Mouse (Mus musculus): ENCODE measurements around the gene Podxl2. TPM values are rescaled to one million over a fixed set of nuclear protein-coding genes. Genes with fewer than 3 reads are reported as not detected.
A peak's percentile ranks its signal among the peaks of the same experiment; 100 is the strongest.

The Podxl2 gene
- total RNA-seq, 2 experiments from 2014 or later, result 494 to 504 TPM

DNA sequence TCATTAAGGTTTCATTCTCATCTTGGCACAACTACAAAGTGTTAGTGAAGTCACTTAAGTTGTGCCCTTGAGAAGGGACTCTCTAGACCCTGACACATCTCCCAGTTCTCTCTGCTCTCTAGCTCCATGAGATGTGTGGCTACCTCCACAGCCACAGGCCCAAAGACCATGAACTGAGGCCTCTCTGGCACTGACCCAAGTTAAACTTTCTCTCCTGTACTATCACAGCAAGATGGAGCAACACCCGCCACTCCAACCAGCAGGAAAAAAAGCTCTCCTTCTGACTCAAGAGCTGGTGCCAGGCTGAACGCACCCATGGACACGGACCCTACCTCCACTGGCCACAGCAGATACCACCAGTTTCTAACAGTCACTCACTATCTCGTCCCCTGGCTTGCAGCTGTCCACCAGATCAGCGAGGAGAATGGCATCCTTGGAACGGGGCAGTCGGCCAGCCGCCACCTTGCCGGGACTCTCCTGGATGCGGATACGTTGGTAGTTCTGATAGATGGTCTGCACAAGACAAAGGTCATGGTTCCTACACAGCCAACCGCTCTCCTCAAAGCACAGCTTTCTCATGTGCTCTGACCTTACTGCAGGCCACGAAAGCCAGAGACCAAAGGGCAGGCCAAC lies 14.7 kb upstream of the Podxl2 start:
- no peak for DNase-seq
- intact Hi-C loops (cut with DNase I), result no loop called here

DNA sequence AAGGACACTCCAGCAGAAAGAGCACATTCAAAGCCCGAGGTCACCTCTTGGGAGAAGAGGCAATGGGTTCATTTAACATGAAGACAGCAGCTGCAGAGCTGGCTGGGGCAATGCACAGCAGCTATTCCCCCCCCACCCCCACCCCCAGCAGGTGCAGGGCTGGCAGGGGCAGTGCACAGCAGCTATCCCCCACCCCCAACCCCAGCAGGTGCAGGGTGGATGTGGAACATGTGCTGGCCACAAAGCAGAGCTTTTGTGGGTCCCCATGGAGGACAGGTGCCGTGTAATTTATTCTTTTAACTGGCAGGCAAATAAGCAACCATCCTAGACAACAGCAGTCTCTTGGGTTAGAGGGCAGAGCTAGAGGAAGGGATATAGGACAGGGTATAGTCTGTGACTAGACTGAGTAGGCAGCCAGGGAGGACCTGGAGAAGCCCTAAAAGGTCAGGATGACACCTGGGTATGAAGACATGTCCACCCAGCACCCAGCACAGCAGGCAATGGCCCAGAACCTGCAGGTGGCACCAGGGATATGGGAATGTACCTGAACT lies 11.6 kb upstream of the Podxl2 start:
- intact Hi-C loops (cut with DNase I), result no loop called here
- peak; percentile 66 for DNase-seq

DNA sequence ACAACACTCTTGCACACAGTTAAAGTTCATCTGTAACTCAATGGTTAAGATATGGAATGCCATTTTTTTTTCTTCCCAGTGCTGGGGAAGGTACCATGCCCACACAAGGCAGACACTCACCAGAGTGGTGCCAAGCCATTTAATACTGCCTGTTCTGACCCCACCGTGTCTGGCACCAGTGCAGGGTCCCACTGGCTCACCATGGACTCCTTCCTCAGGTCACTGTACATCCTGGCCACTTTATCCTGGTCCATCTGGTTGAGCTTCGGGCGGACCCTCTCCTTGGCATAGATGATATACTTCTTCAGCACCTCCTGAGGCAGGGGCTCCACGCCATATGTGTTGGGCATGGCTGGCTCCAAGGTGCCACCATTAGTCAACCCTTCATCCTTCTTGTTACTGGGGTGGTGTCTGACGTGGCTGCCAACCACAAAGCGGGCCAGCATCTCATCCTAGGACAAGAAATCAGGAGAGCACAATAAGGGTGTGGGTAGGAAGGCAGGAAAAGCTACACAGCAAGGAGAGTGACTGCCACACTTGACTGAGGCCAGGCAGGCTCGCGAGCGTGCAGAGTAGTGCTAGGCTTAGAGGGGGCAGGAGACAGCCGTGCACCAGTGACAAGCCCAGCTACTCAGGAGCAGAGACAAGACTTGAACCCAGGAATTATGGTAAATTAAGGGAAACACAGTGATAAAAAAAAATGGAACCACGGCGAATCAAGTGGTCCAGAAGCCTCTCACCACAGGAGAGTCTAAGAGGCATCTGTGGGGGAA lies 11.0 kb upstream of the Podxl2 start:
- intact Hi-C loops (cut with DNase I), result no loop called here
- DNase-seq, result no peak

DNA sequence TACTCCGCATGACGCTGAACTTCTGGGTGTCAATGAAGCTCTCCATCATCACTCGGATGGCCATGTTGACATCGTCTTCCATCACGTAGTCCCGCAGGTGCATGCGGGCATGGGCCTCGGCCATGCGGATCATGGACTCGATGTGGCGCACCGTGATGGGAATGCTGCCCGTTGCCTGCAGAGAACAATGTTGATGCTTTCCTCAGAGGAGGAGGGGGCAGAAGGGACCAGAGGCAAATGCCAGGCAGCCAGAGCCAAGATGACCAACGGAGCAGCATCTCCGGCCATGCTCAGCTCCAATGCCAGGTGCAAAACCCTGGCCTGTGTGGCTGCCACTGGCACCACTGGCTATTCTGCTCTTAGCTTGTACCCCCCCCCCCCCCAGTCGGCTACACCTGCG lies 9.8 kb upstream of the Podxl2 start:
- no peak for DNase-seq
- intact Hi-C loops (cut with DNase I), result no loop called here

DNA sequence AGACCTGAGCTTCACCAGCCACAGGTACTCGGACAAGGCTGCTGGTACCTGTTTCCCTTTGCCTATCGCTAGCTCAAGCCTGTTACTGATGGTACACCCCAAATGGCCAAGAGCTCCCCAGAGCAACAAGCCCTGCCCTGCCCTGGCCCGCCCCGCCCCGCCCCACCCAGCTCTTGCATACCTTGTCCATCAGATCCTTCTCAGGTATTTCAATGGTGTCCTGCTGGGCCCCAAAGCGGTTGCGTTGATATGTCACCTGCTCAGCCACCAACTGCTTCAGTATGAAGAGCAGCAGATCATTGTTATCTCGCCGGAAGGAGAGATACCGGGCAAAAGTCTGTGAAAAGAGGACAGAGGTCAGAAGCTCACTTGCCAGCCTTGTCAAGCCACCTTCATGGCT lies 9.4 kb upstream of the Podxl2 start:
- no peak for DNase-seq
- intact Hi-C loops (cut with DNase I), result no loop called here

DNA sequence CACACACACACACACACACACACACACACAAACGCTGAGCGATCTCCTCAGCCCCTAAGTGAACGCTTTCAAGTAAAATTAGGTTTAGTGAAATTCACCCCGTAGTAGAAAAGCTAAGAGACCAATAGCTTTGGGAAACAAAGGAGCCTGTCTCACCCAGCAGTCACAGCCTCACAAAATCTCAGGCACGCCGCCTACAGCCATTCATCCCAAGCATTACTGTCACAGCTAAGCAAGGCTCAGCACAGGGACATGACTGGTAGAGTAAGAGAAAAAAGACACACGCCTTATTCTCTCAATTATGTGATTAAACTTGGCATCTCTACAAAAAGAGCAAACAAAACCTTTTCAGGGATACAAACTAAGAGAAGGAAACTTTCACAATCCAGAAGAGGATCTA lies 6.5 kb upstream of the Podxl2 start:
- intact Hi-C loops (cut with DNase I), result no loop called here
- no peak for DNase-seq

DNA sequence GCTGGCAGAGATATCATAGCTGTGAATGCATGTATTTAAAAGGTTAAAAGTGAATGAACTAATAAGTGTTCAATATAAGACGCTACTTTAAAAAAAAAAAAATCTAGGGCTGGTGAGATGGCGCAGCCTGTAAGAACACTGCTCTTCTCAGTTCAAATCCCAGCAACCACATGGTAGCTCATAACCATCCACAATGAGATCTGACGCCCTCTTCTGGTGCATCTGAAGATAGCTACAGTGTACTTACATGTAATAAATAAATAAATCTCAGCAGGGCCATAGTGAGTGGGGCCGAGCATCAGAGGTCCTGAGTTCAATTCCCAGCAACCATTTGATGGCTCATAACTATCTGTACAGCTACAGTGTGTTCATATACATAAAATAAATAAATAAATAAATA lies 4.6 kb upstream of the Podxl2 start:
- intact Hi-C loops (cut with DNase I), result no loop called here
- DNase-seq, result no peak

DNA sequence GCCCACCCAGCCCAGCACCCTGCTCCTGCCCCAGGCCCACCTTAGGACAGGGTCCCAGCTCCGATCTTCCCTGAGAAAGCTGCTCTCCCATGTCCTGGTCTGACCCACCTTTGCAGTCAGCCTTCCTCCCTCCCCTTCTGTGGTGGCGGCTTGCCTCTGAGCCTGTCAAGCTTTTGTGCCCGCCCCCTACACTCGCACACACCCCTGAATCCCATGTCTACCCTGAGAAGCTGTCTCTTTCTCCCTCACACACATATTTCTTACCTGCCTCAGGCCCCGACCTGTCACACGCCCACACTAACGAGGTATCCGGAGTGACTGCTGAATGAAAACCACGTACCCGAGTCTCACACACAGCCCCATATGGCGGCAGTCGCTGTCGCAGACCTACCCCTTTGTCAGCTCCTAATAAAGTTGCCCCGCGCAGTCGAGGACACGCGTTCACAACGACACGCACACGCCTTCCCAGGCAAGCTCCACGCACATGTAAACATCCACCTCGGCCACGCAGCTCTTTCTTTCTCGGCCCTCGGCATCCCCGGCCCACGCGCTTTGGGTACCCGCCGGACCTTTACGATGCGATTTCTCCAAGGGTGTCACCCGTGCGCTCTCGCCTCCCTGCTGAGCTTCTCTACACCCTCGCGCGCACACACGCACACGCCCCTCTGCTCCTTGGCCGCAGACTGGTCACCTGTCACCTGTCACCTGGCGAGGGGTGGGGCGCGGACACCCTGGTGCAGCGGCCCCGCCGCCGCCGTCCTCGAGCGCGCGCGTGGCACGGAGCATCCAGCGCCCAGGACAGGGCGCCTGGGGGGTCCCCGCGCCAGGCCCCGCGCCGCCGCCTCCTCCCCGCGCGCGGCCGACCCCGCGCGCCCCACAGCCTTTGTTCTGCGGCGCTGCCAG lies 628 bp downstream of the Podxl2 start:
- DNase-seq, result peak; percentile 64
- intact Hi-C loops (cut with DNase I), result no loop called here

DNA sequence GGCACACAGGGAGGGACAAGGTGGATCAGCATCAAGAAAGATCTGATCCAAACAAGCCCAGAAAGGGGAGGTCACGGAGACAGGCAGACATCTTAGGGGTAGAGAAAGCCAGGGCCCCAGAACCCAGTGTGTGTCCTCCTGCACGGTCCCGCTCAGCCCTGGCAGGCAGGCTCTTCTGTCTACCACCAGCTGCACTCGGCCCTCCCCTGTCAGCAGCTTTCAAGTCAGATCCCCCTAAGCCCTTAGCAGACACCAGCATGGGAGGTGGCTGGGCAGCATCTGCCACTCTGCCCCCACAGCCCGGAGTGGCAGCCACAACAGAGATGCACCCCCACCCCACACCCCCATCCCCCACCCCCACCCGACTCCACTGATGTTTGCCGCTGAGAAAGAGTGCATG lies 2.0 kb downstream of the Podxl2 start:
- intact Hi-C loops (cut with DNase I), result no loop called here
- DNase-seq, result peak; percentile 72

DNA sequence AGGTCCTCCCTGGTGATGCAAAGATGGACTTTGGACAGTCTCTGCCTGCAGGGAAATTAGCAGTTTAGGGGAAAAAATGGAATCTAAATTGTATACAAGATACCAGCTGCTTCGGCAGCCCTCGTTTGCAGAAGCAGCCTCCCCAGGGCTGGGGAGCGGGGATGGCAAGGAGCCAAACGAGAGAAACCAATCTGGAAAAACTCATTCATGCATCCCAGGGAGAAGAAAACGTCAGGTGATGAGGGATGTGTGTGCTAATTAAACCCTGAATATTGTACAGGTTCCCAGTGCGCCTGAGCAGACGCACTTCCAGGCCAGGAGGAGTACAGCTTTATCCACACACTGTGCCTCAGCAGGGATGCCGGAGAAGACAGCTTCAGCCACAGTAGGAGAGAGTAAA lies 3.3 kb downstream of the Podxl2 start:
- intact Hi-C loops (cut with DNase I), result no loop called here
- peak; percentile 79 for DNase-seq

DNA sequence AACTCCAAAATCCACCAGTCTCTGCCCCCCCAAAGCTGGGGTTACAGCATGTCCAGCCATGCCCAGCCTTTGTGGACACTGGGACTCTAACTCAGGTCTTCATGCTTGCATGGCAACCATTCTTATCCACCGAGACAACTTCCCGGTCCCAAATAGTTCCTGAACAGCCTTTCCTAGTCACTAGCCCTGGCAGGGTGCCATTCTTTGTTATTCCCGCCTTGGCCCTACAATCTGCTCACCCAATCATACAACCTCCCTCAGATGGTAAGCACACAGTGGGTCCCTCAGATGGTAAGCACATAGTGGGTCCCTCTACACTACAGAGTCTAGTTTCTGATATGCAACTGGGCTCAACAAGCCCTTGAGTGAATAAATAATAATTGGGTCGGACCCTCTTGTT lies 4.2 kb downstream of the Podxl2 start:
- DNase-seq, result peak; percentile 54
- intact Hi-C loops (cut with DNase I), result no loop called here

DNA sequence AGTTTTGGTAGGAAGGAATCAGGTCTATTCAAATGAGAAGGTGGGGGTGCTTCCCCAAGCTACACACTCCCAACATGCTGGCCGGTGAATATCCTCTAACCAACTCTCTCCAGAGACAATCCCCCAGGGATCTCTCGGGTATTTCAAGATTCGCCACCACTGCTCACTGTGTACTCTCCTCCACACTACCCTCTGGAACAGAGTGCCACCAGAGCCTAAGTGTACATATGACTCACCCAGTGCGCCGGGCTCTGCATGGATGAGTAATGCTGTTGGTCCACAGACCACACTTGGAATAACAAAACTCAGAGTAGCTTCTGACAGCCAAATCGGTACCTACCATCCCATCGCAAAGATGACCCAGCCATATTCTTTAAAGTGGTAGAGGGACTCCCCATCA lies 5.4 kb downstream of the Podxl2 start:
- intact Hi-C loops (cut with DNase I), result no loop called here
- DNase-seq, result no peak

DNA sequence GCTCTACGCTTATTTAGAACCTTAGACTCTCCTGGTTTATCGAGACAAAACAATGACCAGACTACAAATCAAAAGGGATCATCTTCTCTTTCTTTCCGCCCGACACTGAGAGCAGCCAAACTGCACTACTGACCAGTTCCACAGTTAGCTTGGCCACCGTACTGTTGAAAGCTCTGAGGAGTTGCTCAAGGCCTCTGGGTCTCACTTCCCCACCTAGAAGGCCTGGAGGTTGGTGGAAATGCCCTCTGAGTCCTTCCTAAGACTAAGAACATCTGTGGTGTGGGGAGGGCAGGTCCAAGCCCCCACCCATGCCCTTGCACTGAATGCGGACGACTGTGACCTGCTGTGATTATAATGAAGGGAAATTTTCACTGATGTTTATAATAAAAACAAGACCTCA lies 9.1 kb downstream of the Podxl2 start:
- intact Hi-C loops (cut with DNase I), result no loop called here

DNA sequence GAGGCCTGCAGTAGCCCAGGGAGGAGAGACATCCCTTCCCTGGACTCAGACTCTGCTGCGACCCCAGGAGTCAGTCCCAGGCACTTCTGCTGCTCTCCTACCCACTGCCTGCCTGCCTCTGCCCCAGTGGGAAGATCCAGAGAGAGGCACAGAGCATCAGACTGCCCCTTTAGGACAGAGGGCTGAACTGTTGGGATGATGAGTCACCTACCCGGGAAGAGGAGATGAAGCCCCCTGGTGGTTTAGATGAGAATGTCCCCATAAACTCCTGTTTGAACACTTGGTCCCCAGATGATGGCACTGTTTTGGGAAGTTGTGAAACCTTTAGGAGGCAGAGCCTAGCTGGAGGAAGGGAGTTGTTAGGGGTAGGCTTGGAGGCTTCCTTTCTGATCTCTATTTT lies 13.9 kb downstream of the Podxl2 start:
- DNase-seq, result no peak
- intact Hi-C loops (cut with DNase I), result no loop called here

More for the DNA sequence above, 9.1 kb downstream of the Podxl2 start:
- DNase-seq, result no peak

DNA sequence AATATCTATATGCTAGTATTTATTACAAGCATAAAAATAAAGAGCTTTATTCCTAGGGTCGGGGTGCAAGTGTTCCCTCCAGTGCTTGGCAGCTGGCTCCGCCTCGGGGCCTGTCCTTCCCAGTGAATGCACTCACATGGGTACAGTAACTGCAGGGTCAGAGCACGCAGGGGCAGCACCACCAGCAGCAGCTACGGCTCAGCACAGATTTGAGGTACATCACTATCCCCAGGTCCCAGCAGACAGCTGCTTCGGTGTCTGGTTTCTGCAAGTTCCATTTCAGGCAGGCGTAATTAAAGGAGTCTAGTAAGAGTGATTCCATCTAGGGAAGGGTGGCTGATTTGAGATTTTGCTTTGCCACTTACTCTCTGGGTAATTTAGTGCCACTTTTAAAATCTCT lies 16.5 kb downstream of the Podxl2 start:
- intact Hi-C loops (cut with DNase I), result no loop called here
- no peak for DNase-seq

DNA sequence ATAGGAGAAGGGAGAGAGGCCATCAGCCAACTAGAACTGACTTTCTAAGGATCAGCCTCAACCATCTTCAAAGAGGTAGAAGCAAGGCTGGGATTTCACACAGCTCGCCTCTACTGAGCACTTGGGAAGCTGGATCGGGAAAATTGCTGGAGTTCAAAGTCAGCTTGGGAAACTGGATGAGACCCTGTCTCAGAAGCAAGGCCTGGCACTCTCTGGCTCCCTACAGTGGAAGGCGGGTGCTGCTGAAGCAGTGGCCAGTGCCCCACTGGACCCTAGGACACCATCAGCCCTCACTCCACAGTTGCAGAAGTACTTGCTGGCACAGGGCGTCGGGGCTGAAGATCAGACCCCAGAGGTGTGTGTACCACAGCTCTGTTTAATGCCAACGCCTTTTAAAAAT lies 17.0 kb downstream of the Podxl2 start:
- intact Hi-C loops (cut with DNase I), result no loop called here
- no peak for DNase-seq

DNA sequence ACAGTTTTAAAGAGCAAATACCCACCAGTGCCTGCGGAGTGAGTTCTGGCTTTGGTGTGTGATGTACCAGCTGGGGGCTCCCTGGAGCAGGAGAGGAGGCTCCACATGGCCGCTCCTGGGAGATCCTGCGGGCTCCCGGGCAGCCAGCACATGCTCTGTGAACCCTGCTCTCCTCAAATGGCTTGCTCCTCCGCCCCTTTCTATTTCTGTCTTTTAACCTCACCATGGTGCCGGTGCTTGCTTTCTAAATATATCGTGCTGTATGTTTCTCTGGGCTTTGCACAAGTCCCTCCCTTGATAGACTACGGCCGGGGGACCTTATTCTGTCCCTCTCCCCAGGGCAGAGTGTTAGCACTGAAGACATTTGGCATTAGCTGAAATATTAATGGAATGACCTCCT lies 17.6 kb downstream of the Podxl2 start:
- intact Hi-C loops (cut with DNase I), result no loop called here
- DNase-seq, result no peak

DNA sequence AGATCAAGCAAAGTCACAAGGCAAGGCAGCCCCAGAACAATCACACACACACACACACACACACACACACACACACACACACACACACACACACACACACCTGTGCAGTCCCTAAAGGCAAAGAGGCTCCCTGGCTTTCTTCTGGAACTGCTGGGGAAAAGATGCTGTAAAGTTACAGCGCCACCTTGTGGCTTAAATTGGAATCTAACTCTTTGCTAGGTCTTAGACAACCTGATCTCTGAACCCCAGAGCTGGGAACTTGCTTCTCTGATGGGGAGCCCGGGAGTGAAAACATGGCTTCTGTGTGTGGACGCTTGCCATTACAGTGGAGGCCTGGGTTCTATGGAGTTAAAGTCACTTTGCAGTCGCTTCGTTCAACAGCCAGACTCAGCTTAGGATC lies 19.2 kb downstream of the Podxl2 start:
- intact Hi-C loops (cut with DNase I), result no loop called here
- peak; percentile 49 for DNase-seq

DNA sequence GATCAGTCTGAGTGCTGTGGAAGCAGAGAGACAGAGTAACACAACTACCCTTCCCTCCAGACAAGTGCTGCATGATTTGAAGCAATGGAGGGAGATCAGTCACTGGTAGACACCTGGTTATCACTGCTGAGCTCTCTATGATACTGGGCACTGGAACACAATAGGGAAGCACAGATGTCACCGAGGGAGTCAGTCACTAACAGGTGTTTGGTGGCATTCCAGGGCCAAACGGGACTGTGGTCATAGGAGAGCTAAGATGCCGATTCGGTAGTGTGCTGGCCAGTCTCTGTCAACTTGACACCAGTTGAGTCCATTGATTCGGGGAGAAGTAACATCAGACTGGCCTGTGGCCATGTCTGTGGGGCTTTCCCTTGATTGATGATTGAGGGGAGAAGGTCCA lies 20.3 kb downstream of the Podxl2 start:
- no peak for DNase-seq
- intact Hi-C loops (cut with DNase I), result no loop called here

DNA sequence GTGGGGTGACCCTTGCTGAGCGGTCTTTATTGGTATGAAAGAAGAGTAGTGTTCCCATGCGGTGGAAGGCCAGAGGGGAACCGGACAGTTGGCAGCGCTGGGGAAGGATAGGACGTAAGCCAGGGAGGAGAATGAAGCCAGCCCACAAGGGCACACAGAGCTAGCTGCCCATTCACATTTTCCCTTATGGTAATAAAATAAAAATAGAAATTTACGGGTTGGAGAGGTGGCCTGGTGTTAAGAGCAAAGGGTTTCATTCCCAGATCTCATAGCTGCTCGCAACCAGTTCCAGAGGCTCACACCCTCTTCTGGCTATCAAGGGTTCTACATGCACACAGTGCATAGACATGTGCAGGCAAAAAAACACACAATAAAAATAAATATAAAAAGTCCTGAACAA lies 24.8 kb downstream of the Podxl2 start:
- intact Hi-C loops (cut with DNase I), result no loop called here
- DNase-seq, result no peak

DNA sequence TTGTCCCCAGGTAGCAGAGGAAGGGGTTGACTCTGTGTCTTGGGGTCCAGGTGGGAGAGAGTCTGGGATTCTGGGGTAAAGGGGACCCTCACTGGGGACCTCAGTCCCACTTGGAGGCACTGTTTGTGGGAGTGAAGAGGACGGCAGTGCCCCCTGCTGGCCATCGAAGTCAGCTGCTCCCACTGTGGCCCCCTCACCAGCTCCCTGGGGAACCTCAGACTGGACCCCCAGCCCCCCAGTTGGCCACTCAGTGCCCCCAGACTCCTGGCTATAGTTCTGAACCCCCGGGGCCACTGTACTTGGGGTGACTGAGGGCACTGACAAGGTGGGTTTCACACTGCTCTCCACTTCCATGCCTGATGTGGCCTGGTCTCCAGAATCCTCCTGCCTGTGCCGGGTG lies 25.6 kb downstream of the Podxl2 start:
- intact Hi-C loops (cut with DNase I), result no loop called here
- no peak for DNase-seq
